Mouse (Mus musculus): ENCODE measurements around the gene Gm6509. TPM values are rescaled to one million over a fixed set of nuclear protein-coding genes. Genes with fewer than 3 reads are reported as not detected.

Gm6509 gene
- polyA plus RNA-seq (2015; fragmentation: Illumina TruSeq; extraction: RNeasy Lipid Tissue Mini Kit (QIAGEN cat#74804); ENCODE audit: insufficient read depth, low read depth, low replicate concordance) = not detected

GRCm38 (mm10) chr5:94623679-94624078, at the start of gene Gm6509:
Gene Gm6509 (plus strand): TSS chr5:94623979.

DNA sequence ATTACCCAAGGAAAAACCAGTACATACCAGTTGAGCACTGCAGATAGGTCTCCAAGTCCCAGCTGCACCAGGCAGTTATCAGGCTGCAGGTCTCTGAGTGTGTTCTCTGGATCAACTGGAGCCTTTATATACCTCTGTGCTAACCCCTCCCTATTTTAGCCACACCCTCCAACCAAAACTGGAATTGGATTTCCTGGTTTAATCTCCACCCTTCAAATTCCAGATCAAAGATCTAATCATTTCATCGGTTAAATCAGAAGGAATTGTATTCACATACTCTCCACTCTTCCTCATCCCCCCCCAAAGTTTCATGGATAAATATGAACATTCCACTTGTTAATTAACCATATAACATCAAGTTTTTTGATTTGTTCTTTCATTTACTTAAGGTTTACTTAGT, 7.5 kb upstream of the Gm6509 start, which contains the start of gene Gm3147:
Gm3147 (minus strand) TSS at position 101 of the 400 bp plus-strand sequence.

DNA sequence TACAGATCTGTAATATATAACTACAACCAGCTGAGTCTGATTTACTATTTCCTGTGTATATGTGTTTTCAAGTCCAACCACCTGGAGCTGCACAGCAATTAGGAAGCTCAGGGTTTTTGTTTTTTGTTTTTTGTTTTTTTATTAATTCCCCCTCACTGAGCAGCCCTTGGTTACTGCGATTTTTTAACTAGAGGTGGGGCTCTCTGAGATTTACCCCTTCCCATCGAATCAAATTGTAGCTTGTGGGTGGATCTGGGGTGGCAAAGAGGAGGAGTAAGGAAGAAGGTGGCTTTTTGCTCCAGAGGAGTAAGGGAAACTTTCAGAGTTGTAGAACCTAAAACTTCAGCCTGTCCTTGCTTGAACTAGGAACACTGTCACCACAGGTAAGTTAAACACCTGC, 24.3 kb downstream of the Gm6509 start, which contains the start of gene Gm6205:
Gm6205 (plus strand) TSS at position 301 of the 400 bp plus-strand sequence.

Other genes starting within 250 kb of the Gm6509 start
- gene Gm7682, start 178.2 kb upstream of the Gm6509 start, polyA plus RNA-seq (2015; fragmentation: Illumina TruSeq; extraction: RNeasy Lipid Tissue Mini Kit (QIAGEN cat#74804); ENCODE audit: insufficient read depth, low read depth, low replicate concordance) = not detected
- not detected for gene Gm3139, start 97.7 kb upstream of the Gm6509 start, polyA plus RNA-seq (2015; fragmentation: Illumina TruSeq; extraction: RNeasy Lipid Tissue Mini Kit (QIAGEN cat#74804); ENCODE audit: insufficient read depth, low read depth, low replicate concordance)
- not detected for gene Gm3147, start 7.6 kb upstream of the Gm6509 start, polyA plus RNA-seq (2015; fragmentation: Illumina TruSeq; extraction: RNeasy Lipid Tissue Mini Kit (QIAGEN cat#74804); ENCODE audit: insufficient read depth, low read depth, low replicate concordance)
- not detected for gene Gm6205, start 24.4 kb downstream of the Gm6509 start, polyA plus RNA-seq (2015; fragmentation: Illumina TruSeq; extraction: RNeasy Lipid Tissue Mini Kit (QIAGEN cat#74804); ENCODE audit: insufficient read depth, low read depth, low replicate concordance)
- not detected for gene Gm3183, start 241.5 kb downstream of the Gm6509 start, polyA plus RNA-seq (2015; fragmentation: Illumina TruSeq; extraction: RNeasy Lipid Tissue Mini Kit (QIAGEN cat#74804); ENCODE audit: insufficient read depth, low read depth, low replicate concordance)